Mouse (Mus musculus) kidney, adult 2 months (tissue): Measurements from ENCODE around the gene Oit1. TPM values are rescaled to one million over a fixed set of nuclear protein-coding genes. Genes with fewer than 3 reads are reported as not detected.

Source experiments
- DNase-seq: peaks from one replicate; pipeline ENCODE4 v3.0.0; 2021
- H3K27ac ChIP-seq: fragments of 200-500 bp; 2 replicates; pipeline ENCODE4 v1.5.1; 2012; ENCODE audit warnings: low read depth, low read length, control low read depth, inconsistent platforms; ENCODE audit not compliant: insufficient read depth
- H3K27me3 ChIP-seq: fragments of 200-500 bp; replicated peaks from 2 replicates; pipeline ENCODE4 v1.6.1; 2012; ENCODE audit warnings: mild to moderate bottlenecking, moderate library complexity, low read length, inconsistent platforms; ENCODE audit not compliant: control insufficient read depth, insufficient read depth
- H3K36me3 ChIP-seq: fragments of 200-500 bp; 2 replicates; pipeline ENCODE4 v1.6.1; 2012; ENCODE audit warnings: mild to moderate bottlenecking, moderate library complexity, low read length, inconsistent platforms; ENCODE audit not compliant: control insufficient read depth, insufficient read depth
- H3K4me1 ChIP-seq: fragments of 200-500 bp; 2 replicates; pipeline ENCODE4 v1.6.1; 2011; ENCODE audit warnings: low read length; ENCODE audit not compliant: control insufficient read depth, insufficient read depth
- H3K4me3 ChIP-seq: fragments of 200-500 bp; 2 replicates; pipeline ENCODE4 v1.5.1; 2011; ENCODE audit warnings: mild to moderate bottlenecking, low read depth, low read length, control low read depth; ENCODE audit not compliant: insufficient read depth
- CTCF ChIP-seq: fragments of 200-500 bp; conservative IDR thresholded peaks from 2 replicates; pipeline ENCODE4 v1.5.1; 2011; ENCODE audit warnings: low read depth, mild to moderate bottlenecking, control low read depth, low read length, moderate library complexity, mixed read lengths; ENCODE audit not compliant: insufficient read depth, insufficient read length
- POLR2A ChIP-seq: fragments of 200-500 bp; IDR thresholded peaks from one replicate; pipeline ENCODE4 v1.6.1; 2011; ENCODE audit warnings: low read depth, low read length, control low read depth
- WGBS: fragments of 180-500 bp; shearing (Covaris S2); methylation state at CpG from one replicate; pipeline ENCODE4 v1.1.7; 2018; 5-methylcytosine and 5-hydroxymethylcytosine counted together
- polyA plus RNA-seq: library from polyadenylated mRNA; depleted of rRNA; stranded (reverse); fragments of >200 nt; gene quantifications from 2 replicates; pipeline ENCODE4 v1.2.3, GENCODE M21; 2012; rRNA removed

The Oit1 gene
- polyA plus RNA-seq, 1 experiment = 1.5 TPM

DNA sequence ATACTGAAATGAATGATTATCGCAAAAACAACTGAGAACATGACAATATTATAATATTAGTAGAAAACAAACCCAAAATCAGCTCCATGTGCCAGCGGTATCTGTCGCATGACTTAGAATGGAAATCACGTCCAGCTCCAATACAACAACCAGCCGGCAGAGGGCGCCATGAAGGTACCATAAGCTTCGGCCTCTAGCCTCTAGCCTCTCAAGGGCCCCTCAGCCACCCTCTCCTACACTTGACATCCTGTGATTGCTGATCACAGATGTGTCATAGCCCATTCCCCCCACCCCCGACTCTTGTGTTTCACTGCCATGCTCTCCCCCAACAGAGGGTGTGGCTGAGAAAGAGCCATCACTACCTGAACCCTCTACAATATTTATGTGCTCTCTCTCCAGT is 78.3 kb downstream of the Oit1 start:
- Histone ChIP-seq H3K27ac (no peak overlapping the region), H3K4me1 (peaks cover 10% of the 10 kb centered on the region), H3K27me3 (no peaks in the 10 kb centered on the region), H3K36me3 (no peaks in the 10 kb centered on the region), H3K4me3 (no peak overlapping the region)
- WGBS = 25% methylated on average over 8 of the region's 8 CpGs
- DNase-seq = peak; percentile 72
- no peak for TF ChIP-seq POLR2A
- peak; percentile 75 for TF ChIP-seq CTCF

Other genes starting within 250 kb of the Oit1 start
- gene Pdhb, start 205.7 kb downstream of the Oit1 start, polyA plus RNA-seq = 100 and 134 TPM in 2 replicates
- gene Kctd6, start 164.6 kb downstream of the Oit1 start, polyA plus RNA-seq = 16.2 and 17.2 TPM in 2 replicates
- 190 and 252 TPM in 2 replicates for gene Acox2, start 119.4 kb downstream of the Oit1 start, polyA plus RNA-seq
- gene Fam107a, start 60.7 kb downstream of the Oit1 start, polyA plus RNA-seq = 119 and 151 TPM in 2 replicates